Mouse (Mus musculus) embryo, embryonic 11 days (tissue): ENCODE results near the gene Usp46.

Experiments
- DNase-seq: peaks from one replicate; pipeline ENCODE4 v3.0.0-alpha.2; 2015

The Usp46 gene

DNA sequence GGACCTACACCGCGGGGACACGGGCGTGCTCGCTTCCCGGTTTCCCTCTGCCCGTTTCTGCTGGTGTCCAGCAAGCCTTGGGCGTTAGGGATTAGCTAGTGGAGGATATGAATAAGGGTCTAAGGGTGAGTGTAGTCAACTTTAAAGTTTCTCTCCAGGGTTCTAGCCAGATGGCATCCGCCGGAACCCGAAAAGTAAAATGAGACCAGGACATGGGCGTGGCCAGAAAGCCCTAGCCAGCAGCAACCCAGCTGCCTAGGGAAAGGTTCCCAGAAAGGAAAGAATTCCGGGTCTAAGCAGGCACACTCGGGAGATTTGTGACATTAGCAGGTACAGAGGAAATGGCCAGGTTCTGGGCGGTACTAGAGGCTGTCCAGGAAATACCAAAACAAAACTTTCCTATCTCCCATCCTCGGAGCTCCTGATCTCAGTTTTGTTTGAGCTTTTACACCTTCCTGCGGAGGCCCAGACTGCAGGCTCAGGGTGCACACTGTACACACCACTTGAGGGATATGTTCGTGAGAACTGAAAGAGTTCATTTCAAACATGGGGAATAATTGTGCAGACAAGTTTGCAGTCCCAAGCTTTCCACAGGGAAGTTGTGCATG, 587 bp upstream of the Usp46 start:
- peak; percentile 86 for DNase-seq

DNA sequence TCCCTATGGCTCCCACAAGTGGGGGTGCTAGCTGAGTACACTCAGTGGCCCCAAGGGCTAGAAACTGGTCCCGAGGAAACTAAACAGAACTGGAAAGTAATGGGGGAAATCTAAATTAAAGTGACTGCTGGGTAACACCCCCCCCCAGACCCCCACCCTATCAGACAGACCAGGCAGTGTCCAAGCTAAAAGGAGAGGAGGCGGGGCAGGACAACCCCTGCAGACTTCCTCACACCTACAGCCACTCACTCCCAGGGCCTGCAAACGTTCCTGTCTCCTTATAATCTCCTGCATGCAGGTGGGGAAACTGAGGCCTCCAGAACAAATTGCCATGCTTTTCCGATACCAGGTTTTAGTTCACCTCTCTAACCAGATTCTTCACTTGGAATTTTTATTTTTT, 885 bp downstream of the Usp46 start:
- no peak for DNase-seq

DNA sequence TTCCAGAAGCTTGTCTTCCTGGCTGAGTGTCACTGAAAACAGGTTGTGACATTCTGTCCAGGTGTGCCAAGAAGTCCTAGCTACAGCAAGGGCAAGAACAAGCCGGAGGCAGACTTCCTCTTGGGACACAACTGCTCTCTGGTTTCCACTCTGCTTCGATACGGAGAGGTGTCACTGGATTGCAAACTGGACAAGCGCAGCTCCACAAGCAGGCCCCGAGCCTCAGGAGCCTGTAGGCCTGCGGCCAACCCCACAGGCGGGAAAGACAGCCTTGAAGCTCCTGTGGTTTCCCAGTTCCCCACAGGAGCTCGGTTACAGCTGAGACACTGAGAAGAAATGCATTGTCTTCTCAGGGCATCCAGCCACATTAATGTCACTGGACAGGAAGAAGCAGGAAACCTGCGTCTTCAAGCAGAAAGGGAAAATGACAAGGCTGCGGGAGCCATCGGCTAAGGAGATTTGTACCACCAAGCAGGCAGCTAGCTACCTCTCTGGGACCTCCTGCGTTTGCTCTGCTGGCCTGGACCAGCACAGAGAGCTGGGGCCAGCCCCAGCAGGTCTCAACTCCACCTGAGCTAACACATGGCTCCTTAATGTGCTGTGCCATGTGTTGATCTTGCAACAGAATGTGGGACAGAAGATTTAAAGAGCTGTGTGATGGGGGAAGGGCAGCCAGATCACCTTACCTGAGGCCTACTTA, 1.7 kb downstream of the Usp46 start:
- peak; percentile 53 for DNase-seq

DNA sequence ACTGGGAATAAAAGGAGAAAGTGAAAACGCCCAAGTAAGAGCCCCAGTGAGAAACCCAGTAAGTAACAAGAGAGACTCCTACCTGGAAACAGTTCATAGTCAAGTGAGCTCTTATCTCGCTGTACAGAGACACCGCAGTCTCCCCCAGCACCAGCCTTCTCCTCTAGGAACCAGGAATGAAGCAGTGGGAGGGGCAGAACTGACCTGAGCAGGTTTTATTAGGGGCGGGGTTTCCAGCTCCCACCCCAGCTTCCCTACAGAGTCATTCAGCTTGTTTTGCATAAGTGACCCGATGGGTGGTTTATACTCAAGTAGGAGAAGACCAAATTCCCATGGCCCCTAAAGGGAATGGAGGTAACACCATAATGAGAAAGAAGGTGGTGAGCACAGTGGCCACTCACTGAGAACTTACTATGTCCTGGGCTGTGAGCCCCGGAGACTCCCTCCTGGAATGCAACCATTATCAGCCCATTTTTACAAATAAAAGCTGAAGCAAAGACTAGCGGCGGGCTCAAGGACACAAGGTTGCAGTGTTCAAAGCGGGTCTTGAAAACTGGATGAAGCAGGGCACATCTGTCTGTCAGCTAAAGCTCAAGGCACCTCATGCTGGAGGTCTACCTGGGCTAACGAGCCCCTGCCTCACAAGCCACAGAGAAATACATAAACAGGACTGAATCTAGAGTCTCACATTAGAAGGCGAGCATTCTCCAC, 2.5 kb downstream of the Usp46 start:
- DNase-seq: peak; percentile 16

DNA sequence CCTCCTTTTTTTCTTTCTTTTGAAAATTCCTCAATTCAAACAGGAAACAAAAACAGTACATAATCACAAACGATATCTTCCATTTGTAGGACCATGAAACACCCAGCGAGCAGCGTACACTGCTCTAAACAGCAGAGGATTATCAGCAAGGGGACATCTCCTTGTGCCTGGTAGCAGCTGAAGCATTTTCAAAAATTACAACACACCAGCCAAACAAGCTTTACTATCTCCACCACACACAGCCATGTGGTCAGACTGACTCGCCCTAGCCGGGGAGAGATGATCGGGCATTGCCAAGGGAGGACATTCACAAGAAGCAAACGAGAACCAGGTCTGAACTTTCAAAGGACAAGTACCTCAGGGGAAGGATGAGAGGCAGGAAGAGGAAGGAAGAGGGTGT, 3.4 kb downstream of the Usp46 start:
- no peak for DNase-seq

DNA sequence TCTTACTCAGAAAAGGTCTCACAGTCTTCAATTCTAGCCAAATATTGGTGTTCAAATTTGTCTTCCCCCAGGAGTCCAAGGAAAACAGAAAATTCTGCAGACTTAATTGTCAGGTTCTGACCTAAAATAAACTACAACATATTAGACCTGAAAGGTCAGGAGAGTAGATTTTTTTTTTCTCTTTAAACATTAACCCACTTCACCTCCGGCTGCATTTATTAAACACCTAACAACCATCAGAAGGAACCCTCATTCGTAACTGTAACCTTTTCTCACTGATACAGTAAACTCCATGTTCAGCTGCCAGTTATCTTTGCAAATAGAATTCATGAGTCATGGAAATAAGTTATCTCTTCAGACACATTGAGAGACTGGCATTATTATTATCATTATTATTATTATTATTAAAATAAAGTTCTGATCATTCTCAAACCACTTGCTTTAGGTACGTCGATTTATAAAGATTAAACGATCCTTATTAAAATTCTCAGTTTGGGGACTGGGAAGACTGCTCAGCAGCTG, 4.9 kb downstream of the Usp46 start:
- DNase-seq: no peak

DNA sequence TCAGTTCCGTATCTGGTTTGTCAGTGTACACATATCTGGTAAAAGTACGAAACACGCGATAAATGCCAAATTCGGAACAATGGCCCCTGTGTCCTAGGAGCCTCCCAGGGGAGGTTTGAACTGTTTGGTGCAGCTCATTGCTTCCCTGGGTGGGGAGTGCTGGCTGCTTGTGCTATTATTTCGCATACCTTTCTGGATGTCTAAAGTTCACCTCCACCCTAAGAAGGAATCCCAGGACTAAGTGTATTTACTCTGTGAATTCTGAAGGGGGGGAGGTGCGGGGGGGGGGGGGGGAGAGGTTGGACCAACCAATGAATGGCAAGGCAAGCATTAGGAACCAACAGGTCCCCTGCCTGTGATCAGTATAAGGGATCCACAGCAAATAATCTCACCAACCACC, 6.0 kb downstream of the Usp46 start:
- no peak for DNase-seq

DNA sequence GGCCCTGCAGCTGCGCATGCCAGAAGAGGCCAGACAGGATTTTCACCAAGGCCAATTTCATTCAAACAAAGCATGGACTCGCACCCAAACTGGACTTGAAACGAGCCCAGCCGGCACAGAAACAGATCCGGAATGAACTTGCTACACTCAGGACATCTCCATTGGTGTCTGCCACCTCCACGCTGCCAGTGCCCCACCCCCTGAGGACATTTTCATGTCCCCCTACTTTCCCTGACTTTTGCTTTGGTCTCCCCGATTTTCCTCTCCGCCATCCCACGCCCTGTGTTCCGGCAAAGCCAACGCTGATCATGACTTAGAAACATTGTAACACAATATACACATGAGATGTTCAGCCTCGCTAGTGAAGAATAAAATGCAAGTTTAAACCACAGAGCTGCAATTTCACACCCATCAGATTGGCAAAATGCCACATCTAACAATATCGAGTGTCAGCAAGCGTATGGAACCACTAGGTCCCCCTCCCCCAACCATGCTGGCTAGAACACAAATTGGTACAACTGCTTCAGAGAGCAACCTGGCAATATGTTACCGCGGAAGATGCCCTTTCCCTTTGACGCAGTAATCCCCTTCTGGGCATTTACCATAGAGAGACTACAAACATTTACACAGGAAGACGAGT, 6.7 kb downstream of the Usp46 start:
- no peak for DNase-seq

DNA sequence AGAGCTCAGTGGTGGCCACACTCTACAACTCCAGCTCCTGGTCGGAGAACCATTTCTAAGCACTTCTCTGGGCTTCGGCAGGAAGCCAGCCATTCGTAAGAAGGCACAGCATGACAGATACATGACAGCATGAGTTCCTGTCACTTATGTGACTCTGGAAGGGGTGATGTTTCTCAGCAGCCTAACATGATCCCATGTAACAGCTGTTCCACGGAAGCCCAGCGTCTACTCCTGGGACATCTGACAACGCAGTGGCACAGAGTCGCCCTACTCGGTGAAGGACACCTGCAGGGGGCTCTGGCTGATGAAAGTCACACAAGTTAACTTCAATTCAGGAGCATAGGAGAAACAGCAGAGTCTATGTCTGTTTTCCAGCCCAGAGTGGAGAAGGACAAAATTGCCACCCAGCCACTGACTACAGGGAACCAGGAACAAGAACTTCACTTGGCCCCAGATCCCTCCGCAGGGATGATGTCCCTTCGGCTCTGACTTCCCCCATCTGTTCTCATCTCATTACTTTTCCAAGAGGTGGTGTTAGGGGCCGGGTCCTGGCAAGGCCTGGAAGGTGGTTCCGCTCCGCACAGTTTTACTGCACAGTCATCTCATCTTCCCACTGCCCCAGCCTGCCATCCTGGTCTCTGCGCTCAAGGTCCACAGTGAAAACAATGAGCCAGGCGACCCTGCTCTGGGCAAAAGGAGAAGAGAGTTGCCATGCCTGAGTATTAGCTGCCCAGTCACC, 15.9 kb downstream of the Usp46 start:
- no peak for DNase-seq

DNA sequence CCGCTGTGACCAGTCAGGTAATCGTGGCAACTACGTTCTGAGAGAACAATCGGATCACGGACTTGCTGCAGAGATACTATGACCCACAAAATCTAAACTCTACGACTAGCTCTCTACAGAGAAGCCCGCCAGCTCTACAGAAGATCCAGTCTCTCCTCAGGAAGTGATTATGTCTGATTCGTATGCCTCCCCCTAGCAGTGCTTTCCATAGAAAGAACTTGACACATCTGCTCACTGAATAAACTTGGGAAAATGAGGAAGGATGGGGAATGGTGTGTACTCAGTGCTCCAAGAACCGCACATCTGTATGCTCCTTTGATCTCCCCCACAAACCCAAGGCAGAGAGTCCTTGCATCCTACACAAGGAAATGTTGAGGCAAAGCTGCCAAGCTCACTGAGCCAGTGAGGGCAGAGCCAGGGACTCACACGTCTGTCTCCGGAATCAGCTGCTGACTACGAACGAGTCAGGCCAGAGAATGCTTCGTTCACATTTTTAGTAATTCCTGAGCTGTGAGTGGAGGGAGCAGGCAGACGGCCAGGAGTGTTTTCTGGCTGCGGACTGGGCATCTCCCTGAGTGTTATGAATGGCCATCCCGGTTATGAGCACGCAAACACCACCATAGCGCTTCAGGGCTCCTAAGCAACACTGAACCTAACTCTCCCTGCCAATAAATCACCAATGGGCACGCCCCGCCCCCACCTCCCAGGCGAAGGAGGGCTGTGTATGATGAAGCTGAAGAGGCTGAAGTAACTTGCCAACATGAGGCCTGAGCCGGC, 16.6 kb downstream of the Usp46 start:
- no peak for DNase-seq

DNA sequence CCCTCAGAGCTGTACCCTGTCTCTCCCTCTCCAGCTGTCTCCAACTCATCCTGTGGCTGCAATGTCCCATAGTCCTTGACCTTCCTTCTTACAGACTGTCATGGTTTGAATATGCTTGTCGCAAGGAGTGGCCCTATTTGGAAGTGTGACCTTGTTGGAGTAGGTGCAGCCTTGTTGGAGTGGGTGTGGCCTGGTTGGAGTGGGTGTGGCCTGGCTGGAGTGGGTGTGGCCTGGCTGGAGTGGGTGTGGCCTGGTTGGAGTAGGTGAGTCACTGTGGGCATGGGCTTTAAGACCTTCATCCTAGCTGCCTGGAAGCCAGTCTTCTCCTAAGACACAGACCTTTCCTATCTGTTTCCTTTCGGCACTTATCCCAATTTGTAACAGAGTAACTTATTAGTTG, 17.3 kb downstream of the Usp46 start:
- DNase-seq: no peak

DNA sequence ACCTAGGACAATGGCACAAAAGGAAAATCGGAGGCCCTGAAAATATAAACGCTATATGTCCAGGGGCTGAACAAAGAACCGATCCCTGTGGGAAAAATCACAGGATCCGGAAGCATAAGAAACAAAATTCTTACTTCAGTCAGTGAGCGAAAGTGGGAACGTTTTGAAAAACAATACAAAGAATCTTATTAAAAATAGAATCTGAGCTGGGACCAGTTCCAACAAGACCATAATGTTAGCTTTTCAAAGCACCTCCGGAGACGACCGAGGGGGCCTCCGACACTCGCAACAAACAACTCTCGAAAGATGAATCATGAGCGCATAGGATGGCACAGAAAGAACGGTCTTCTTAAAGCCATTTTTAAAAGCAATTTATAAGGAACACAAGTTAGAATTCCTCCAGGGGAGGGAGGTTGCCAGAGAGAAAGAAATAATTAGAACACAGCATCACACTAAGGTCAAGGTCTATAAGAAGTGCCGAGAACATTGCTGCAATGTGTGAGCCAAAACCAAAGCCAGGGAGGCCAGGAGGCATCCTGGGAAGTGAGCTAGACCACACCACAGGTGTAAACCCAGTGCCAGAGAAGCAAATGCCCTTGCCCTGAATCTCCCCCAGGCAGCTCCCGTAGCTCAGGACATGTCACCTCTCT, 19.3 kb downstream of the Usp46 start:
- no peak for DNase-seq

DNA sequence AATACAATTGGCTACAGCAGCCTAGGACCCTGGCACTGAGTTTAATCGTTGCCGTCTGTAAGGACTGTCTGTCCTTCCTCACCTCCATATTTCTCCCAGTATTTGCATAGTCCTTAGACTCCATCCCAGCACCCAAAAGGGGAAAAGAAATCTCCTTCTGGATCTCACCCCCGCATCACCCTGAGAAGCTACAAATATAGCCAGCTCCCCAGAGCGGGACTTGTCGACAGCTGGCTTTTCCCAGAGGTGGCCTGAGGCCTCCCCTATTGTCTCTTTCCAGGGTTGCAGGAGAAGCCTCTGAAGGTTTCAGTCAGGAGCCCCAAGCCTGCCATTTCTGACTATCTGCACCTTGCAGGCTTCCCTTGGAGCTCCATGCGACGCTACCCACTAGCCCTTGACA, 23.6 kb downstream of the Usp46 start:
- no peak for DNase-seq

DNA sequence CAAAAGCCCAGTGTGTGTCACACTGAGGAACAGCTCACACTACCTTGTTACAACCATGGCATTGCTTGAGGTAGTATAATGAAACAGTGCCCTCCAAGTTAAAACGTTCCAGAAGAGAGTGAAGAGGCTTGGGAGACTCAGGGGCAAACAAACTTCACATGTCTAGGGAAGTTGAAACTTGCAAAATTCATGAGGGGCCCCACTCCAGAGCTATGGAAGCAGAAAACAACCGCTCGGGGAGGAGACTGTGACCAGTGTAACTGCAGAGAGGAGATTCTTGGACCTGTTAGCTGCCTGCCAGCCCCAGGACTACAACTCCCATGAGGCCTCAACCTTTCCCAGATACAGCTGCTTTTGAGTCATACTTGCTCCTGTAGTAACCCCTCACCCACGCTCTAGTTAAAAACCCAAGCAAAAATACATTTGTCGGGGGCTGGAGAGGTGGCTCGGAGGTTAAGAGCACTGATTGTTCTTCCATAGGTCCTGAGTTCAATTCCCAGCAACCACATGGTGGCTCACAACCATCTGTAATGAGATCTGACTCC, 25.4 kb downstream of the Usp46 start:
- no peak for DNase-seq

DNA sequence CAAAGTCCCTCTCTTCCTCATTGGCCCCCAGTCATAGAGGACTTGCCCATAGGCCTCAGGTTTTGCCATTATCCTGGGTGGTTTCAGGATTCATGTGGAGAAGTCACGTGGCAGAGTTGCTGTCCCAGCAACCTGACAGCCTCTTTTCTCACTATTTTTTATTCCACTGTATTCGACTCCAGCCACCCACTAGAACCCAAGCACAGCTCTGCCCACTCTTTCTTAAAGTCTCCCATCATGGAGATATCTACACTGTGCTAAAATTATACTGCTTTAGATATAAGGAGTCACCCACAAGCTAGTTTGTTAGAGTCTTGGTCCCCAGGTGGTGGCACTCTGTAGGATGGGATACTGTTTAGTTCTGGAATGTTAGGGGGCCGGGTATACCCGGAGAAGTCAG, 27.7 kb downstream of the Usp46 start:
- DNase-seq: no peak

DNA sequence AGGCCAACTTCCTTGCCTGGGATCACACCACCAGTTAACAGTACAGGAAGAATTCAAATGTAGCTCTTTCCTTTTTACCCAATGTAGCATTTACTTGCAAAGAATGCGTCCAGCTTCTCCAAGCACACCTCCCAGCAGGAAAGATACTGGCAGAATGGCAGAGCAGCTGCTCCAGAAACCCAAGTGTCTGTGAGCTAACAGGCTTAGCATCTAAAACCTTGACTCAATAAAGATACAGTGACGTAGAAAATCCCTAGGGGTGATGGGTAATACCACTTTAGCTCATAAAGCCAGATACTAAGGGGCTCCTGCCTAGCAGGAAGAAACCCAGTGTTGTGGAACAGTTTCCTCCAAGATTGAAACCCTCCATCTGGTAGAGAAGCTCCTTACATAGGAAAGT, 32.8 kb downstream of the Usp46 start:
- no peak for DNase-seq

DNA sequence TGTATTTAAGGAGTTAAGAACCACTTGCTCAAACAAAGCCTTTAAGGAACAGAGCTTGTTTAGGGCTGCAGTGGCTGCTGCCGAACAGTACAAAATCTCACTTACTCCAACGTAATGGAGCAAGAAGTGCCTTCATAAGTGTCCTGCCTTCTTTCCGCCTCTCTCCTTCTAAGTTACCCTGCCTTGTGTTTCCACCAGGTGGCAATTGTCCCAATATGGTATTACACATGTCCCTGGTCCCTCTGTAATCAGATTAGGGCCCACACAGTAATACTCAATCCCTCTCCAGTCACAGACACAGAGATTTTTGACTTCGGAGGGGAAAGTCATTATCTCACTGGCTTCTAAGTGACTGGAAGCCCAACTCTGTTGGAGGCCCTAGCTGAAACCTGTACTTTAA, 34.1 kb downstream of the Usp46 start:
- no peak for DNase-seq

DNA sequence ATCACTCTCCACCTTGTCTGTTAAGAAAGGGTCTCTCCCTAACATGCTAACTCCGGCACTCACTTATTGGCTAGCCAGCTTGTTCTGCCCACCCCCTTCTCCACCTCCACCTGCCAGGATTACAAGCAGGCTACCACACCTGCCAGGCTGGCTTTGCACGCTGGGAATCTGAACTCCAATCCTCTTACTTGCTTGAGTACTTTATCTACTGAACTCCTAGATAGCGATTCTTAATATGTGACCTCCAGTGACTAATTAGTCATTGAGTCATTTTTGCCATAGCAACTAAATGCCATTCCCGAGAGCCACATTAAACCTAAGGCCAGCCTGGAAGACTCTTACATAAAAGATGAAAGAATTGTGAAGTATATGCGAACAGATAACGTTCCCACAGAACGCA, 38.4 kb downstream of the Usp46 start:
- DNase-seq: no peak

DNA sequence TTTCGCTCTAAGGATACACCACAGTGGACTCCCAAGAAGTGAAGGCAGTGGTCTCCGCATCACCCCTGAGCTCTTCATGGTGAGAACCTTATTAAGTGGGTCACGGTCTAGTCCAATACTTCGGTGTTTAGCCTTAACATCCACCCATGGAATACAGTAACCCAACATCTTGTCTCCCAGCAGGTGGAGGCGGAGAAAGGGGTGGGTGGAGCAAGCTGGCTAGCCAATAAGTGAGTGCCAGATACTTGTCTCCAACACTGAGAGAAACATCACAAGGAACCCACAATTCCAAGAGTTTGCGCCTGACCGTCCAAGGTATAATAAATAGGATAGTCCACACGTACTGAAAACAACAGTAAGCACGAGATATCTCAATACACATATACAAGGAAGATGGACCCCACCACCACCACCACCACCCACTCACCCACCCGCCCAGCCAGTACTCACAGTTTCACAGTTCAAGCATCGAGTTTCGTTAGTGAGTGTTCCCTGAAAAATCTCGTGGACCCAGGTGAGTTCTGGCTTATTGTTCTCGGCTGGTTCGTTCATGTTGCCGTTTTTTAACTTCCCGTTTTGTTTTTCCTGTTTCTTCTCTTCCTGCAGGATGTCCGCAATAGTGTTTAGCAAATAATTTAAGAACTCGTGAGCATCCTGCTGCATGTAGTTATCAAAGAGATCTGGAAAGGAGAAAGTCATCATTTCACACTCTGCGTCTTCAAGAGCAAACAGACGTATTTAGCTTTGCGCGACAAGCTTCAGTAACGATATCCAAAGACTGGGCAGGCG, 39.3 kb downstream of the Usp46 start:
- DNase-seq: no peak

DNA sequence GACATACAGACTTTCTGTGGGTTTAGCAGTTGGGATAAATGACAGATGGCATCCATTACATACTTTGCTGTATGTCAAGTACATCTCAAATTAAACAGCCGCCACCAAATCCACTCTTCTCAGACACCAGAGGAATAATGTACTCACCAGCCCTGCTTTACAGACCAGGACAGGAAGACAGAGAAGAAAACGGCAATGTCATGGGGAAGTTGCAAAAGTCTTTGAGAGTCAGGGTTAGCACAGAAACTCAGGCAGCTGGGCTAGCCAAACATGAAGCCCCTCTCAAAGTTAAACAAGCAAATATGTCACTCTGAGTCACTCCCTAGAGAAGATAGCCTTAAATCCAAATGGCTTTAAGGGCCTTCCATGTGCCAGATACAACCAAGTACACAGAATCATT, 40.0 kb downstream of the Usp46 start:
- DNase-seq: no peak
